In genomic region chr11:97150411-97151330, GRCm38 (mm10) we compare ENCODE assay signal across 8 mouse cellular contexts. TPM values are rescaled to one million over a fixed set of nuclear protein-coding genes. Genes with fewer than 3 reads are reported as not detected.
DNase-seq lines count a peak whose midpoint lies in the region; ATAC-seq lines count a peak whose summit lies in the region.

No protein-coding gene starts in this region.

- DNase-seq in urinary bladder, postnatal 4 days (ENCODE audit: low spot score in 2 of 2), result peak; percentile 56 to 68
- no peak for DNase-seq in urinary bladder, adult 18-20 months (ENCODE audit: low spot score in 2 of 2)
- DNase-seq in liver, embryonic 11.5 days (ENCODE audit: low spot score), result peak; percentile 76

- no peaks in the 10 kb centered on the region for H3K9me3 ChIP-seq in embryonic facial prominence, embryonic 12.5 days
- H3K9me3 ChIP-seq in heart, embryonic 11.5 days (replicated peaks; ENCODE audit: control insufficient read depth, low read length), result no peaks in the 10 kb centered on the region
- no peaks in the 10 kb centered on the region for H3K9me3 ChIP-seq in kidney, embryonic 16.5 days (ENCODE audit: low read length)
- H3K9me3 ChIP-seq in liver, embryonic 11.5 days (ENCODE audit: control insufficient read depth, low read length), result no peaks in the 10 kb centered on the region

- ATAC-seq in embryonic facial prominence, embryonic 12.5 days (ENCODE audit: insufficient number of reproducible peaks, insufficient read depth, low FRiP score, low TSS enrichment), result peak; percentile 52
- ATAC-seq in heart, embryonic 11.5 days (replicated peaks; ENCODE audit: insufficient number of reproducible peaks, low FRiP score, low TSS enrichment), result peak; percentile 58
- ATAC-seq in kidney, embryonic 16.5 days (ENCODE audit: low FRiP score, low TSS enrichment), result peak; percentile 72
- peak; percentile 59 for ATAC-seq in liver, embryonic 11.5 days (replicated peaks; ENCODE audit: low FRiP score)
- ATAC-seq in monocyte, adult 5-6 weeks (replicated peaks; ENCODE audit: insufficient number of reproducible peaks, low FRiP score, low TSS enrichment, poor library complexity, severe bottlenecking), result peak; percentile 29
- ATAC-seq in erythroid progenitor cell, adult 5-6 weeks (replicated peaks; ENCODE audit: low FRiP score, poor library complexity, severe bottlenecking), result no peak

- H3K36me3 ChIP-seq in embryonic facial prominence, embryonic 12.5 days, result peaks cover 32% of the 10 kb centered on the region
- H3K36me3 ChIP-seq in heart, embryonic 11.5 days (ENCODE audit: control insufficient read depth, insufficient read depth, low read length), result peaks cover 9% of the 10 kb centered on the region
- H3K36me3 ChIP-seq in kidney, embryonic 16.5 days (ENCODE audit: insufficient read depth, low read length), result peaks cover 7% of the 10 kb centered on the region; the same call in 1 of the 2 replicates
- H3K36me3 ChIP-seq in liver, embryonic 11.5 days (ENCODE audit: control insufficient read depth, insufficient read depth, low read length), result peaks cover 2% of the 10 kb centered on the region; the same call in 1 of the 2 replicates

- H3K27ac ChIP-seq in embryonic facial prominence, embryonic 12.5 days, result peak overlapping the region; percentile 92
- H3K27ac ChIP-seq in heart, embryonic 11.5 days (ENCODE audit: low read depth, low read length), result peak overlapping the region; percentile 91
- peak overlapping the region; percentile 83 for H3K27ac ChIP-seq in kidney, embryonic 16.5 days (ENCODE audit: low read length)
- peak overlapping the region; percentile 68 for H3K27ac ChIP-seq in liver, embryonic 11.5 days (ENCODE audit: low read depth, low read length)

- H3K4me1 ChIP-seq in embryonic facial prominence, embryonic 12.5 days, result peaks cover 53% of the 10 kb centered on the region
- peaks cover 24% of the 10 kb centered on the region for H3K4me1 ChIP-seq in heart, embryonic 11.5 days (ENCODE audit: control insufficient read depth, insufficient read depth, low read length)
- peaks cover 33% of the 10 kb centered on the region for H3K4me1 ChIP-seq in kidney, embryonic 16.5 days (ENCODE audit: insufficient read depth, low read length)
- H3K4me1 ChIP-seq in liver, embryonic 11.5 days (replicated peaks; ENCODE audit: control insufficient read depth, insufficient read depth, low read length), result peaks cover 24% of the 10 kb centered on the region

- WGBS in embryonic facial prominence, embryonic 12.5 days, result under 1% methylated on average over 89 of the region's 102 CpGs
- WGBS in heart, embryonic 11.5 days (ENCODE audit: insufficient replicate concordance), result under 1% methylated on average over 81 of the region's 102 CpGs
- under 1% methylated on average over 88 of the region's 102 CpGs for WGBS in kidney, embryonic 16.5 days
- WGBS in liver, embryonic 11.5 days, result under 1% methylated on average over 92 of the region's 102 CpGs

- peak overlapping the region; percentile 88 for H3K9ac ChIP-seq in embryonic facial prominence, embryonic 12.5 days
- peak overlapping the region; percentile 74 for H3K9ac ChIP-seq in heart, embryonic 11.5 days (ENCODE audit: low read depth, low read length)
- H3K9ac ChIP-seq in kidney, embryonic 16.5 days (replicated peaks; ENCODE audit: low read length), result peak overlapping the region; percentile 76
- peak overlapping the region; percentile 69 for H3K9ac ChIP-seq in liver, embryonic 11.5 days (ENCODE audit: low read depth, low read length)

- H3K4me2 ChIP-seq in embryonic facial prominence, embryonic 12.5 days (replicated peaks), result peak overlapping the region; percentile 69
- peak overlapping the region; percentile 94 for H3K4me2 ChIP-seq in heart, embryonic 11.5 days
- H3K4me2 ChIP-seq in kidney, embryonic 16.5 days (replicated peaks; ENCODE audit: low read depth, low read length), result peak overlapping the region; percentile 90
- H3K4me2 ChIP-seq in liver, embryonic 11.5 days, result peak overlapping the region; percentile 88

- H3K4me3 ChIP-seq in embryonic facial prominence, embryonic 12.5 days, result peak overlapping the region; percentile 61
- peak overlapping the region; percentile 75 for H3K4me3 ChIP-seq in heart, embryonic 11.5 days (ENCODE audit: low read depth, low read length)
- H3K4me3 ChIP-seq in kidney, embryonic 16.5 days (ENCODE audit: low read length), result peak overlapping the region; percentile 78
- peak overlapping the region; percentile 79 for H3K4me3 ChIP-seq in liver, embryonic 11.5 days (ENCODE audit: low read depth, low read length)

- peaks cover 4% of the 10 kb centered on the region; the same call in 1 of the 2 replicates for H3K27me3 ChIP-seq in embryonic facial prominence, embryonic 12.5 days
- H3K27me3 ChIP-seq in heart, embryonic 11.5 days (ENCODE audit: control insufficient read depth, insufficient read depth, low read length), result peaks cover 6% of the 10 kb centered on the region; the same call in 1 of the 2 replicates
- H3K27me3 ChIP-seq in kidney, embryonic 16.5 days (ENCODE audit: insufficient read depth, low read length), result 0 out of 2 replicates have a peak, but pooled peaks cover 3% of the 10 kb centered on the region
- H3K27me3 ChIP-seq in liver, embryonic 11.5 days (replicated peaks; ENCODE audit: control insufficient read depth, insufficient read depth, low read length), result peaks cover 10% of the 10 kb centered on the region; the same call in 1 of the 2 replicates

RNA-seq across cellular contexts. Expression of gene Tbkbp1, which starts 0.6 kb away (rescaled TPM):
- 9.6 and 10.4 TPM in 2 replicates for polyA plus RNA-seq in embryonic facial prominence, embryonic 12.5 days (2016; fragmentation: Nextera tagmentation; extraction: Ambion mirVana)
- polyA plus RNA-seq in heart, embryonic 11.5 days (2014; fragmentation: Nextera tagmentation; extraction: Ambion mirVana), result 5.7 and 6.8 TPM in 2 replicates
- 4.0 TPM in 2 replicates for polyA plus RNA-seq in kidney, embryonic 16.5 days (2015; fragmentation: Nextera tagmentation; extraction: Ambion mirVana)
- 5.4 and 5.5 TPM in 2 replicates for polyA plus RNA-seq in liver, embryonic 11.5 days (2014; fragmentation: Nextera tagmentation; extraction: Ambion mirVana)
- 23.2 to 34.3 TPM (median 24.7 TPM) in 3 replicates for total RNA-seq in monocyte, adult 5-6 weeks (2017)
- total RNA-seq in erythroid progenitor cell, adult 5-6 weeks (2015; ENCODE audit: low replicate concordance), result 1.4 and 15.9 TPM in 2 replicates
- 1.3 TPM in 1 of 2 replicates, not detected in the other for total RNA-seq in erythroid progenitor cell, adult 5-6 weeks (2017; ENCODE audit: low replicate concordance)

RNA-seq across cellular contexts. Expression of gene Tbx21, which starts 35.5 kb away (rescaled TPM):
- 0.14 and 0.20 TPM in 2 replicates for polyA plus RNA-seq in embryonic facial prominence, embryonic 12.5 days (2016; fragmentation: Nextera tagmentation; extraction: Ambion mirVana)
- not detected in 2 replicates for polyA plus RNA-seq in heart, embryonic 11.5 days (2014; fragmentation: Nextera tagmentation; extraction: Ambion mirVana)
- polyA plus RNA-seq in kidney, embryonic 16.5 days (2015; fragmentation: Nextera tagmentation; extraction: Ambion mirVana), result 0.14 and 0.24 TPM in 2 replicates
- not detected in 2 replicates for polyA plus RNA-seq in liver, embryonic 11.5 days (2014; fragmentation: Nextera tagmentation; extraction: Ambion mirVana)
- 25.3 to 119 TPM (median 30.9 TPM) in 3 replicates for total RNA-seq in monocyte, adult 5-6 weeks (2017)
- not detected in 2 replicates for total RNA-seq in erythroid progenitor cell, adult 5-6 weeks (2015; ENCODE audit: low replicate concordance)
- not detected in 2 replicates for total RNA-seq in erythroid progenitor cell, adult 5-6 weeks (2017; ENCODE audit: low replicate concordance)

RNA-seq across cellular contexts. Expression of gene Kpnb1, which starts 37.0 kb away (rescaled TPM):
- 65.5 and 65.8 TPM in 2 replicates for polyA plus RNA-seq in embryonic facial prominence, embryonic 12.5 days (2016; fragmentation: Nextera tagmentation; extraction: Ambion mirVana)
- polyA plus RNA-seq in heart, embryonic 11.5 days (2014; fragmentation: Nextera tagmentation; extraction: Ambion mirVana), result 61.2 and 63.6 TPM in 2 replicates
- polyA plus RNA-seq in kidney, embryonic 16.5 days (2015; fragmentation: Nextera tagmentation; extraction: Ambion mirVana), result 51.0 and 54.6 TPM in 2 replicates
- 78.9 and 84.4 TPM in 2 replicates for polyA plus RNA-seq in liver, embryonic 11.5 days (2014; fragmentation: Nextera tagmentation; extraction: Ambion mirVana)
- total RNA-seq in monocyte, adult 5-6 weeks (2017), result 192 to 282 TPM (median 240 TPM) in 3 replicates
- total RNA-seq in erythroid progenitor cell, adult 5-6 weeks (2015; ENCODE audit: low replicate concordance), result 116 and 118 TPM in 2 replicates
- 267 and 391 TPM in 2 replicates for total RNA-seq in erythroid progenitor cell, adult 5-6 weeks (2017; ENCODE audit: low replicate concordance)

Comparison
In these comparisons a context has a peak if more than half of its experiments do, and no peak if none do; other contexts are left out.
1. DNase-seq: peak in urinary bladder, postnatal 4 days (2 of 2) and liver, embryonic 11.5 days (single experiment); none in urinary bladder, adult 18-20 months (0 of 2).
2. Peak in every context shown above with its lines, with median percentiles within 50 percentile points of each other: H3K27ac ChIP-seq, H3K4me2 ChIP-seq, H3K4me3 ChIP-seq and H3K9ac ChIP-seq.